Mouse (Mus musculus): ENCODE data around the gene Hmga1.

The Hmga1 gene

DNA sequence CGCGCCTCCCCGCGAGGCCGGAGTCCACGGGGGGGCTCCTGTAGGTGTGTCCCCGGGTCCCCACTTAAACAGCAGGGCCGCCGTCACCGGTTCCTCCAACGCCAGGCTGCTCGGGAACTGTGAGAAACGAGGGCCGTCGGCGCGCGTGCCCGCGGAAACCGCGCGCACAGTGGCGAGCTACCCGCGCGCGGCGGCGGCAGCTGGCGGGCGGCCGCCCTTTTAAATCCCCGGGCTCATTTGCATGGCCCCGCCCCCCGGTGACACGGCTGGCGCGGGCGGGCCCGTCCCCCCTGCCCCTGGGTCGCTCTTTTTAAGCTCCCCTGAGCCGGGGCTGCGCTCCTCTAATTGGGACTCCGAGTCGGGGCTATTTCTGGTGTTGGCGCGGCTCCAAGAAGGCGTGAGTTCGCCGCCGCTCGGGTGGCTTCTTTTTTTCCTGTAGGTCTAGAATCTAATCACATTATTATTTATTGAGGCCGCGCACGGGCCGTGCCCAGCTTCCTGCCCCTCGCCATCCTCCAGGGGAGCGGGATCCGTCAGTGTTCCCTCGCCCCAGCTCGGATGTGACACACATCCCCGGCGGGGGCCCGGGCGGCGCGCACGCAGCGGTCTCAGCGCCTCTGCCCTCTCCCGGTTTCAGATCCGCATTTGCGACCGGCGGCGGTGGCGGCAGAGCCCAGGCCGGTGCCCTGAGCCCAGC, at the start of gene Hmga1:
Gene Hmga1 (plus strand): TSS at position 183 of the 697 bp plus-strand sequence.
- DNase-seq (ENCODE audit: low read depth, low spot score): peak; percentile 66

DNA sequence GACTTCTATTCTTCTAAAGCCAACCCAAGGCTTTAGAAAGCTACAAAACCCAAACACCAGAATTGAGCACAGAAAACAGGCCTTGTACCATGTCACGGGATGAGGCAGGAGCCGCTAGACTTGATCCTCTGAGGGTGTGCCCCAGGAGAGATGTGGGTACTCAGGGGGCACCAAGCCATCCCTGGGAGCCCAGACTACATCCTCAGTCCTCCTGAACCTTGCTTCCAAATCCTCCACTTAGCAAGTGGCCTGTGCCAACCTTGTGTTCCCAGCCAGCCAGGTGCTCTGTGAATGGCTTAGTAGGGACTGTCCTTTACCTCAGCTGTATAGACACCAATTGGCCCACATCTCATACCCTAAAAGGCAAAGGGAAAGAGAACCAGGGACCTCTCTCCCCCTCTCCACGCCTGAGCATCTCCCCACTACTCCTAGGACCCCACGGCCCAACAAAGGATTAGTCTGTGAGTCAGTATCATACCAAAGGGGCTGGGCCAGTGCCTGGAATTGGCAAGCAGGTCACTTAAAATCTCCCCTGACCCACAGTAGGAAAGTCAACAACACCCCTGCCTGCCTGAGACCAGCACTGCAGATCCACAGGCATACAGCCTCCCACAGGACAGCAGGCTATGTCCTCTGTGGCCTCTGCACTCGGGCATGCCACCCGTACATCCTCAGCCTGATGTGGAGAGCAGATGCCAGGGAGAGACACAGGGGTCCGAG, 49.3 kb upstream of the Hmga1 start:
- DNase-seq (ENCODE audit: low read depth, low spot score): no peak

- DNase-seq (ENCODE audit: low read depth, low spot score): no peak
These were observed 48.7 kb upstream of the Hmga1 start for GRCm38 (mm10) chr17:27507591-27507945.

GRCm38 (mm10) chr17:27508002-27508401, 48.3 kb upstream of the Hmga1 start:
- DNase-seq (ENCODE audit: low read depth, low spot score): no peak

DNA sequence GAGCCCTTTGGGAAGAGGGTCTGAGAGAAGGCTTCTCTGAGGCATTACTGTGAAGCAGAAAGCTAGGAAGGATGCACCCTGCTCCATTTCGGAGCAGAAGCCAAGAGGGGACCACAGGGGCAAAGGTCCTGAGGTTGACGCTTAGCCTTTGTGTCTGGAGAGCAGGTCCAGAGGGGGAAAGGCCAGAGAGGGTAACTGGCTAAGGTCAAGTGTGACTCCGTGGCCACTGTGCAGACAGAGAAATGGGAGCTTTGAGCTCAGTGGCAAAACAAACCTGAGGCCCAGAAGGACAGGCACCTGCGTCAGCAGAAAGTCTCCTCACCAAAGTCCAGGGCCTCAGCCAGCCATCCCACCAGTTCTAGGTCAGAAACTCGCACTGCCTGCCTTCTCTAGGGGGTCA, 47.8 kb upstream of the Hmga1 start:
- no peak for DNase-seq (ENCODE audit: low read depth, low spot score)

DNA sequence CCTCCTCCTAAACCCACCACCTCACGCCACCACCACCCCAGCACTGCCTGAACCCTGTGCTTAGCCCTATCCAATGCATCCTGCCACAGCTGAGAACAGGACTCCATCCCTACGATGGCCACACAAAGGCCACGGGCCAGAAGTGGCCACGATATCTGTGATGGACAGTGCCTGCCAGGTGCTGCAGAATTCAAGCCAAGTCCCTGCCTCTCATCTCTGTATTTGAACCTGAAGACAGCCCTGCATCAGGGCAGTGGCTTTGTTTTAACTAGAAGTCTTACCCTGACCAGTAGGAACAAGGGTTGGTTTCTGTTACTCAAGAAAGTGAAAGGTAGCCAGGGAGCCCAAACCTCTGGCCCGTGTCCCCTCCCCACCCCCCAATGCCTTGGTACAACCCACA, 47.2 kb upstream of the Hmga1 start:
- DNase-seq (ENCODE audit: low read depth, low spot score): no peak

DNA sequence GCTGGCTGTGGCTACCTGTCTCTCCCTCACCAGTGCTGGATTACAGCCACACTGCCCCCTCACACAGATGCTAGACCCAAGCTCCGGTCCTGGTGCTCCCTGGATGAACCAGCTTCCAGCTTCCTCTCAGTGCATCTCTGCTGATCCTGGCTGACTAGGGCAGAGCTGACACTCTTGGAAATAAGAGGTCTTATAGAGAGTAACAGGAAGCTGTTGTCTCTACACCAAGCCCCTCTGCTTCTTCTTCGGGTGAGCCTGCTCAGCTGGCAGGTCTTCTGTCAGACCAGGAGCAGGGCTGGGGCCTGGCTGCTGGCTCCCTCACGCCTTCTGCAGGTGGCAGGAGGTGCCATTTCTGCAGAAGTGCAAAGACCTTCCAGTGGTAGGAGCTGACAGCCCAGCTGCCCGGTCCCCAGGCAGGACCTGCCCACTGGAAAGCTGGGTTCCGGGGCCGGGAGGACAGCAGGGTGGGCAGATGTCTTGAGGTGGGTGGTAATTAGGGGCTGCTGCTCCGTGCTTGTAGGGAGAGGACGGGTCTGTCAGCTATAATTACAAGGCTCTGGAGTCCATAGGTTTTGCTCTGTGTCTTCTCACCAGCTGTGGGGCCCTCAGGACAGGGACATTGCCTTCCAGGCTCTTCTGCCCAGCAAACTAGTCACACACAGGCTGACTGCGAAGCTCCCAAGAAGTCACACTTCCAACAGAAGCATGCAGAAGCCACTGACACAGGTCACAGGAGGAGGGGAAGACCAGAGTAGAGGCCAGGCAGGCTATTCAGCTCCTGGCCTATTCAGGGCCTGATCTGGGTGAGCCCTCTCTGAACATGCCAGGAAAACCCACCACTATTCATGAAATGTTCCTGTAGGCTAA, 45.8 kb upstream of the Hmga1 start:
- no peak for DNase-seq (ENCODE audit: low read depth, low spot score)

- no peak for DNase-seq (ENCODE audit: low read depth, low spot score)
These were observed 45.1 kb upstream of the Hmga1 start for GRCm38 (mm10) chr17:27511125-27511735.

DNA sequence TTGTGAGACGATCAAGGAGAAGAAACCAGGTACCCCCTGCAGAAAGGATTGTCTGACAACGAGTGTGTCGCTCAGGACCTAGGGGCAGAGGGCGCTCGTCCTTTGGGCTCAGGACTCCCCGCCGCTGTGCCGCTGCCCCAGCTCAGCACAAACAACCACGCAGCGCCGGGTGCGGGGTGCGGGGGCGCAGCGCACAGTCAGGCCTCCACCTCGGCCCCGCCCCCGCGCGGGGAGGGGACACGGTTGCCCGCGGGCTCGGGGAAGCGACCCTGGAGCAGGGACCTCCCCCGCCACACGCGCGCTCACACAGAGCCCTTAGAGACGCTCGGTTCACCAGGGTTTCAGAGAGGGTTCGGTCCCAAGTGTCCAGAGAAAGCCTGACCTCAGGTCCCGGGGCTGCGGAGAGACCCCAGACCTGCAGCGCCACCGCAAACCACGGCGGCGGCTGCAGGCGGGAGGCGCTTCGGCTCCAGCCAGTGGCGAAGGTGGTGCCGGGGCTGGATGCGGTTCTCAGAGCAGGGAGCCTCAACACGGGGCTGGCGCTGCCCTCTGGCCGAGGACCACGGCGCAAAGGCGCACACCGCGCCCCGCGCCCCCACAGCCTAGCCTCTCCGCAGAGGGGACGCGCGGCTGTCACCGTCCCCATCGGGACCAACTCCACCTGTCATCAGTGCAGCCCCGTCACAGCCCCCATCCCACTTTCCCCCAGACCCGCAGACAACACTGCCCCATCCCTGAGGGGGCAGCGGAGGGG, 44.3 kb upstream of the Hmga1 start:
- DNase-seq (ENCODE audit: low read depth, low spot score): no peak

DNA sequence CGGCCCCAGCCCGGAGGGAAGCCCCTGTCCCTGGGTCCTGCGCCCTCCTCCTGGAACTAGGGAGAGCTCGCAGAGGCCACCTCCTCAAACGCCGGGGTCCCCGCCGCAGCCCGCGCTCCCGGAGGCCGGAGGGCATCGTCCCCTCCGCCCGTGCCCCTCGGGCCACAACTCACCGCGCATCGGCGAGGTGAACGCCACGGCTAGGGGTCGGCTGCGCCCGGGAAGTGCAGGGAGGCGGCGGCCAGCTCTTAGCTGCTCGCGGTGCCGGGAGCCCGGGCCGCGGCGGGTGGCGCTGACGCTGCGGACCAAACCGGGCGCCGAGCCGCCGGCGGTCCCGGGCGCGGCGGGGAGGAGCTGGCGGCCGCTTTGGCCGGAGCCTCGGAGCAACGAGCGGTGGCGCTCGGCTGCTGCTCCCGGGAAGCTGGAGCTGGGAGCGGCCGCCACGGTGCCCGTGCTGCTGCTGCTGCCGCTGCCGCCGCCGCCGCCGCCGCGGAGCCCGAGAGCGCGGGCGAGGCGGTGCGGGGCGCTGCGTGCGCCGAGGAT, 43.6 kb upstream of the Hmga1 start:
- no peak for DNase-seq (ENCODE audit: low read depth, low spot score)

- DNase-seq (ENCODE audit: low read depth, low spot score): no peak
These were observed 42.9 kb upstream of the Hmga1 start for GRCm38 (mm10) chr17:27513279-27513915.

DNA sequence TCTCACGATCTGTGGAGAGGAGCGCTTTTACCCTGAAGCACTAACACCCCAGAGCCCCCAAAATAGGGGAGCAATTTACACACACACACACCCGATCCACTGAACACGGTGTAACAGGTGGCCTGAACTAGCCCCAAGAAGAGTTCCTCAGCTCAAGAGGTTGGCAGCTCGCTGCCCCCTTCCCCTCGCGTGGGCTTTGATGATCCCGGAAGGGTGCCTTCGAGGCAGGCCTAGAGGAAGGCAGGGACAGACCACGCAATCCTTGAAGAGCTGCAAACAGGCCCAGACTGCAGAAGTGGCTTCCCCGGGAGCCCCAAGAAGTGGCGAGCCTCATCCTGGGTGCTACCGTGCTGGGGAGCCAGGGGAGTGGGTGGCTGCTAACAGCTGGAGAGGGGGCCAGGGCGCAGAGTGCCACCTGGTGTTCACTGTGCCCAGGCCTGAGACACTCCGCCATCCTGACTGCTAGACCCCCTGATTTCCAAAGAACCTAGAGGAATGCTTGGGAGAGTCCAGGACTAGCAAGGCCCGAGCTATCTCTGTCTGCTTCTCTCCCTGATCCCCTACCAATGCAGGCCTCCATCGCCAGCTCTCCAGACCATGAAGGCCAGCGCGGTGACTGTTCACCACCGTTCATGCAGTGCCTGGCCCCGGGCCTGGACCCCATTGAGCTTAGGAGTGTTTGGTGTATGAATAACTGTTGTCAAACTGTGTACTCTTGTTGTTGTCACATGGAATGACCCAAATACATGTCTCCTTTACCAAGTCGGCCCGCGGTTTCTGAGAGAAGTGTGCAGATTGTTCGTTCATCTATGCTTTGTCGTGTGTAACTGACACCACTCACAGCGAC, 42.2 kb upstream of the Hmga1 start:
- no peak for DNase-seq (ENCODE audit: low read depth, low spot score)

- no peak for DNase-seq (ENCODE audit: low read depth, low spot score)
These were observed 38.0 kb upstream of the Hmga1 start for GRCm38 (mm10) chr17:27518296-27518695.

DNA sequence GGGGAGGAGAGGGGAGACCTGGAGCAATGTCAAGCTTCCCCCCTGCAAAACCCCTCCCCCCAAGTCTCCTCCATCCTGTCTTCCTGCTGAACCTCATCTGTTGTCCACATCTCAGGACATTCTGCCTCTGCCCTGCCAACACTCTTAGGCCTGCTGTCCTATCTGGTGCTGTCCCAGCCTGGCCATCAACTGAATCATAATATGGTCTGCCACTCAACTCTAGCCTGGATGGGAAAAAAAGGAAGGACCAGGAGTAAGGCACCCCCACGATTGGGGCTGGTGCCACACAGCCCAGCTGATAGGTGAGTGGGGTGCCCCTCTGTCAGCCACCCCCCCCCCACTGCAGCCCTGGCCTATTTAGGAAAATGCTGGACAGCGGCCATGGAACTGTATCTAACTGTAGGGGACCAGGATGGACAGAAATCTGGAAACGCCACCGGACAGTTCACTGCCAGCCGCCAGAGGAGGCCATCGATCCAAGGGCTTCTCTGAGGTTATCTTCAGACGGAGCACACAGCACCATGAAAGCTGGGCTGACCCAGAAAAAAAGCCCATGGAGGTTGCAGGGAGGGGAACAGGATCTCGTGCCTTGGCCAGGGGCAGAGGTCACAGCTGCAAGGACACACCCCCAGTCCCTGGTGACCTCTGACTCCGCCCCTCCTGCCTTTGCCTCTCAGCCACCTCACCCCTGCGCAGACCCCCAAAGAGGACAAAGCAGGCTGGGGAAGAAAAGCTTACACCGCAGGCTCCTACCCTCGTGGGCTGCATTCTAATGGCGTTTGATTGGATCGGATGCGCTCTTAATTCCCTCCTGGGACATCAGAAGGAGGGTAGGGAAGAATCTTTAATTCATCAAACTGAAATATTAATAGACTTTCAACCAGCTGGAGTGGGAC, 37.3 kb upstream of the Hmga1 start:
- no peak for DNase-seq (ENCODE audit: low read depth, low spot score)

DNA sequence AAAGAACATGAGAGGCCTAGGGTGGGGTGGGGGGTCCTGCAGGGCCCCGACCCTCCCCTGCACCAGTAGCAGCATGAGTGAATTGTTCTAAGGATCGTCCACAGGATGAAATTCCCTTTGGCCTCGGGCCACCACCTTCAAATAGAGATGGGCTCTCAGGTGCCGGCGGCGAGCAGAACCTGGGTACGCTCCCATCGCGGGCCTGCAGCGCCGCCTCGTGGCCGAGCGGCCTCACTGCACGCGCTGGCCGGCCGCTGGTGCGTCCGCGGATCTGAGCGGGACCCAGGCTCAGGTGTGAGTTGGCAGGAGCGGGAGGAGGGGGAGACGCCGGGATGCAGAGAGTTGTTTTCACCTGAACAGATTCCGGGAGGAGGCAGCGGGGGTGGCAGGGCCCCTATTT, 35.7 kb upstream of the Hmga1 start:
- DNase-seq (ENCODE audit: low read depth, low spot score): no peak

- DNase-seq (ENCODE audit: low read depth, low spot score): no peak
These were observed 35.0 kb upstream of the Hmga1 start, which contains the start of gene Grm4 for GRCm38 (mm10) chr17:27521303-27521702. Grm4 (minus strand) TSS chr17:27521403.

GRCm38 (mm10) chr17:27523121-27523520, 33.2 kb upstream of the Hmga1 start:
- no peak for DNase-seq (ENCODE audit: low read depth, low spot score)

GRCm38 (mm10) chr17:27527188-27527587, 29.1 kb upstream of the Hmga1 start:
- DNase-seq (ENCODE audit: low read depth, low spot score): no peak
